Mouse (Mus musculus): Measurements from ENCODE around the gene Akap13. TPM values are rescaled to one million over a fixed set of nuclear protein-coding genes. Genes with fewer than 3 reads are reported as not detected.
"Not testable (repeated sequence)": the region's sequence is repeated elsewhere in the genome, so short reads cannot be mapped to it uniquely, and the experiment has no call there.

The Akap13 gene
- polyA plus RNA-seq, 1 experiment from 2014 or later = 24.3 TPM

- Histone ChIP-seq H3K9ac (ENCODE audit: low read depth, low read length) (no peak overlapping the region), H3K4me3 (replicated peaks; ENCODE audit: low read depth, low read length) (no peak overlapping the region), H3K27ac (no peak overlapping the region), H3K36me3 (ENCODE audit: insufficient read depth, low read length) (no peaks in the 10 kb centered on the region), H3K4me1 (replicated peaks; ENCODE audit: insufficient read depth, low read length) (no peaks in the 10 kb centered on the region), H3K4me2 (ENCODE audit: low read length) (no peak overlapping the region), H3K9me3 (replicated peaks; ENCODE audit: low read length) (no peaks in the 10 kb centered on the region), H3K27me3 (ENCODE audit: insufficient read depth, low read length) (no peaks in the 10 kb centered on the region)
- WGBS = 93% methylated on average over 2 of the region's 2 CpGs
- no peak for TF ChIP-seq CTCF (IDR thresholded peaks at IDR 0.05; ENCODE audit: low read depth)
- DNase-seq (ENCODE audit: low spot score) = no peak
- ATAC-seq (replicated peaks; ENCODE audit: low FRiP score, low read depth) = no peak
These were observed 312.8 kb downstream of the Akap13 start for GRCm38 (mm10) chr7:75768169-75768568.

GRCm38 (mm10) chr7:75769909-75770308 is 314.6 kb downstream of the Akap13 start:
- H3K9ac ChIP-seq (ENCODE audit: low read depth, low read length) = no peak overlapping the region
- ATAC-seq (replicated peaks; ENCODE audit: low FRiP score, low read depth) = no peak
- 86% methylated on average over 9 of the region's 9 CpGs for WGBS

GRCm38 (mm10) chr7:75774095-75775078 is 319.1 kb downstream of the Akap13 start:
- not testable (repeated sequence) for DNase-seq (ENCODE audit: low spot score); H3K27me3 ChIP-seq (ENCODE audit: insufficient read depth, low read length); H3K27ac ChIP-seq; H3K36me3 ChIP-seq (ENCODE audit: insufficient read depth, low read length); H3K4me2 ChIP-seq (ENCODE audit: low read length); H3K9ac ChIP-seq (ENCODE audit: low read depth, low read length); H3K4me1 ChIP-seq (replicated peaks; ENCODE audit: insufficient read depth, low read length); H3K9me3 ChIP-seq (replicated peaks; ENCODE audit: low read length); H3K4me3 ChIP-seq (replicated peaks; ENCODE audit: low read depth, low read length); ATAC-seq (replicated peaks; ENCODE audit: low FRiP score, low read depth)
- WGBS = 91% methylated on average over 18 of the region's 18 CpGs

More at GRCm38 (mm10) chr7:75769909-75770308, 314.6 kb downstream of the Akap13 start:
- no peaks in the 10 kb centered on the region for H3K36me3 ChIP-seq (ENCODE audit: insufficient read depth, low read length)
- H3K27ac ChIP-seq = no peak overlapping the region
- no peaks in the 10 kb centered on the region for H3K27me3 ChIP-seq (ENCODE audit: insufficient read depth, low read length)
- no peaks in the 10 kb centered on the region for H3K4me1 ChIP-seq (replicated peaks; ENCODE audit: insufficient read depth, low read length)
- no peak overlapping the region for H3K4me3 ChIP-seq (replicated peaks; ENCODE audit: low read depth, low read length)
- no peak for TF ChIP-seq CTCF (IDR thresholded peaks at IDR 0.05; ENCODE audit: low read depth)
- H3K4me2 ChIP-seq (ENCODE audit: low read length) = no peak overlapping the region
- no peaks in the 10 kb centered on the region for H3K9me3 ChIP-seq (replicated peaks; ENCODE audit: low read length)
- DNase-seq (ENCODE audit: low spot score) = no peak

- Histone ChIP-seq H3K9me3 (replicated peaks; ENCODE audit: low read length) (no peaks in the 10 kb centered on the region), H3K4me1 (replicated peaks; ENCODE audit: insufficient read depth, low read length) (no peaks in the 10 kb centered on the region), H3K27ac (no peak overlapping the region), H3K4me3 (replicated peaks; ENCODE audit: low read depth, low read length) (no peak overlapping the region), H3K4me2 (ENCODE audit: low read length) (no peak overlapping the region), H3K36me3 (ENCODE audit: insufficient read depth, low read length) (peaks cover 2% of the 10 kb centered on the region; the same call in 1 of the 2 replicates), H3K27me3 (ENCODE audit: insufficient read depth, low read length) (no peaks in the 10 kb centered on the region), H3K9ac (ENCODE audit: low read depth, low read length) (no peak overlapping the region)
- no peak for ATAC-seq (replicated peaks; ENCODE audit: low FRiP score, low read depth)
- DNase-seq (ENCODE audit: low spot score) = no peak
- 91% methylated on average over 2 of the region's 2 CpGs for WGBS
- no peak for TF ChIP-seq CTCF (IDR thresholded peaks at IDR 0.05; ENCODE audit: low read depth)
These were observed 322.7 kb downstream of the Akap13 start for GRCm38 (mm10) chr7:75778053-75778452.

- no peak for ATAC-seq (replicated peaks; ENCODE audit: low FRiP score, low read depth)
- H3K4me1 ChIP-seq (replicated peaks; ENCODE audit: insufficient read depth, low read length) = no peaks in the 10 kb centered on the region
- no peak overlapping the region for H3K27ac ChIP-seq
- H3K4me2 ChIP-seq (ENCODE audit: low read length) = peak overlapping the region; percentile 65
- H3K27me3 ChIP-seq (ENCODE audit: insufficient read depth, low read length) = no peaks in the 10 kb centered on the region
- H3K36me3 ChIP-seq (ENCODE audit: insufficient read depth, low read length) = peaks cover 2% of the 10 kb centered on the region; the same call in 1 of the 2 replicates
- 8% methylated on average over 1 of the region's 5 CpGs for WGBS
- DNase-seq (ENCODE audit: low spot score) = peak; percentile 33
- TF ChIP-seq CTCF (IDR thresholded peaks at IDR 0.05; ENCODE audit: low read depth) = no peak
- no peaks in the 10 kb centered on the region for H3K9me3 ChIP-seq (replicated peaks; ENCODE audit: low read length)
- no peak overlapping the region for H3K9ac ChIP-seq (ENCODE audit: low read depth, low read length)
- peak overlapping the region; percentile 60; the same call in 1 of the 2 replicates for H3K4me3 ChIP-seq (replicated peaks; ENCODE audit: low read depth, low read length)
These were observed 325.5 kb downstream of the Akap13 start for GRCm38 (mm10) chr7:75780812-75781211.

- peak overlapping the region; percentile 54; the same call in 1 of the 2 replicates for H3K9ac ChIP-seq (ENCODE audit: low read depth, low read length)
- H3K27me3 ChIP-seq (ENCODE audit: insufficient read depth, low read length) = no peaks in the 10 kb centered on the region
- peak overlapping the region; percentile 65 for H3K4me2 ChIP-seq (ENCODE audit: low read length)
- ATAC-seq (replicated peaks; ENCODE audit: low FRiP score, low read depth) = peak; percentile 4
- H3K4me1 ChIP-seq (replicated peaks; ENCODE audit: insufficient read depth, low read length) = no peaks in the 10 kb centered on the region
- 0 out of 2 replicates have a peak, but pooled peaks cover 2% of the 10 kb centered on the region for H3K36me3 ChIP-seq (ENCODE audit: insufficient read depth, low read length)
- 3% methylated on average over 13 of the region's 13 CpGs for WGBS
- no peak for TF ChIP-seq CTCF (IDR thresholded peaks at IDR 0.05; ENCODE audit: low read depth)
- DNase-seq (ENCODE audit: low spot score) = peak; percentile 16
- 0 out of 2 replicates have a peak overlapping the region, but pooled peaks have one; percentile 0 for H3K27ac ChIP-seq
- H3K9me3 ChIP-seq (replicated peaks; ENCODE audit: low read length) = no peaks in the 10 kb centered on the region
- peak overlapping the region; percentile 60 for H3K4me3 ChIP-seq (replicated peaks; ENCODE audit: low read depth, low read length)
These were observed 326.1 kb downstream of the Akap13 start for GRCm38 (mm10) chr7:75781298-75781947.
